Mouse (Mus musculus) G1E-ER4 (cell line): ENCODE measurements around the gene Pld6. TPM values are rescaled to one million over a fixed set of nuclear protein-coding genes. Genes with fewer than 3 reads are reported as not detected.

Source experiments
- GATA1 ChIP-seq: IDR thresholded peaks from one replicate; pipeline ENCODE4 v1.8.0; 2012; ENCODE audit warnings: low read length, inconsistent platforms
- polyA plus RNA-seq: library from polyadenylated mRNA; stranded (reverse); fragments of >175 nt; gene quantifications from 2 replicates; pipeline ENCODE4 v1.2.3, GENCODE M21; 2012

Pld6 gene
- polyA plus RNA-seq, 1 experiment, result not detected

DNA sequence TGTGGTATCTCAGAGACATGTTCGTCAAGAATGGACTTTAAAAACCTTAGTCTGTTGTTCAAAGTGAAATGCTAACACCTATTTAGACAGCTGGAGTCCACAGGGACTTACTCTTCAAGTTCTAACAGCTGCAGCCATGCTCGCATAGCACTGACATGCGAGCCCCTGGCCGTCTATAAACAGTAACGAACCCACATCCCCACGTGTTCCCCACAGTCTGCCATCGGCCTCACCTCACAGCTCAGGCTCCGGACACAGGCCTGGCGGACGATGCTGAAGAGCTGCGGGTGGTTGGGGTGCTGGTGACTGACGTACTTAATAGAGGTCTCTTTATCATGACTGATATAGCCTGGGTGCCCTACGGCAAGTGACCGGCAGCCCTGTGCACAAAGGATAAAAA, 16.1 kb upstream of the Pld6 start:
- TF ChIP-seq GATA1, result no peak

DNA sequence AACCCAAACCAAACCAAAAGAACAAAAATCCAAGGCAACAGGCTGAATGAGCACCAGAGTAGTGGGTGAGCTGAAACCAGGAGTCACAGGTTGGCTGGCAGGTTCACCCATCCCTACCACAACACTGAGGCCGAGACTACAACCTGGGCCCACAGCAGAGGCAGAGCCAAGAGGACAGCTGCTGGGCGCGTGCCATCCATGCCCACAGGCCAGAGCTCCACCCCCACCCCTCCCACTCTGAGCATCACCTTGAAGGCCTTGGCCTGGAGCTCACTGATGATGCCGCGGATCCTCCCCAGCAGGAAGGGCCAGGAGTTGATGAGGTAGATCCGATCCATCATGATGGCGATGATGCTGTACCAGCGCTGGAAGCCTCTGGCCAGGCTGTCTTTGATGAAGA, 14.4 kb upstream of the Pld6 start:
- TF ChIP-seq GATA1, result no peak

DNA sequence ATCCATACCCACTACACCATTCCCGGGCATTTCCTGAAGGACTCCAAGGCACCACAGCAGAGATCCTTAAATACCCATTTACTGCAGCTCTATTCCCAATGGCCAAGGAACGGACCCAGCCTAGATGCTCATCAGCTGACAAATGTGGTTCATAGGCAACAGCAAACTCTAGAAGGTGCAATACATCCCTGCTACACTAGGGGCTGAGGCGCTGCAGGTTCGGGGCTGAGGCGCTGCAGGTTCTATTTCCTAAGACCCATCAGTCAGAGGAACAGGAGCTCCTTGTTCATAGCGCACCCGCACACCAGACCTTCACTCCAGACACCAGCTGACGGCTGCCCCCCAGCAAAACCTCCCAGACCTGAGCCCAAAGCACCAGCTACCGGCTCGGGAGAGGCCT, 13.0 kb upstream of the Pld6 start:
- TF ChIP-seq GATA1, result no peak

DNA sequence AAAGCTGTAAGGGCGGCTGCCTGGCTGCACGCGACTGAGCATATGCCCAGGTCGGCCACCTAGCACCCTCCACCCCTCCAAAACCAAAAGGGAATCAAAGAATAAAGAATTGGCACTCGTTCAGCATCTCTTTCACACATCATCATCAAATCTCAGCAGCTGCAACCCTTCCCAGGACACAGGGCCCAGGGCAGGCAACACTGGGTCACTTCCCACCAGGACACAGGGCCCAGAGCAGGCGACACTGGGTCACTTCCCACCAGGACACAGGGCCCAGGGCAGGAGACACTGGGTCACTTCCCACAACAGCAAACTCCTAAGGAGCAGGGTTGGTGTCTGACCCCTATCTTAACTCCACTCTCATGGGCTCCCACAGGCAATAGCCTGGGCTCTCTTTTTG, 5.9 kb upstream of the Pld6 start:
- no peak for TF ChIP-seq GATA1

DNA sequence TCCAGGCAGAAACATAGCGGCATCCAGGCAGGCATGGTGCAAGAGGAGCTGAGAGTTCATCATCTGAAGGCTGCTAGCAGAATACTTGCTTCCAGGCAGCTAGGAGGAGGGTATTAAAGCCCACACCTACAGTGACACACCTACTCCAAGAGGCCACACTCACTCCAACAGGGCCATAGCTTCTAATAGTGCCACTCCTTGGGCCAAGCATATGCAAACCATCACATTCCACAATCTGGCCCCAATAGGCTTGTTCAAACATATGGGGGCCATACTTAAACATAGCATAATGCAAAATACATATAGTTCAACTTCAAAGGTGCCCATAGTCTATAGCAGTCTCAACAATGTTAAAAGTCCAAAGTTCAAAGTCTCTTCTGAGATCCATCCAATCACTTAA, 1.9 kb upstream of the Pld6 start:
- no peak for TF ChIP-seq GATA1

DNA sequence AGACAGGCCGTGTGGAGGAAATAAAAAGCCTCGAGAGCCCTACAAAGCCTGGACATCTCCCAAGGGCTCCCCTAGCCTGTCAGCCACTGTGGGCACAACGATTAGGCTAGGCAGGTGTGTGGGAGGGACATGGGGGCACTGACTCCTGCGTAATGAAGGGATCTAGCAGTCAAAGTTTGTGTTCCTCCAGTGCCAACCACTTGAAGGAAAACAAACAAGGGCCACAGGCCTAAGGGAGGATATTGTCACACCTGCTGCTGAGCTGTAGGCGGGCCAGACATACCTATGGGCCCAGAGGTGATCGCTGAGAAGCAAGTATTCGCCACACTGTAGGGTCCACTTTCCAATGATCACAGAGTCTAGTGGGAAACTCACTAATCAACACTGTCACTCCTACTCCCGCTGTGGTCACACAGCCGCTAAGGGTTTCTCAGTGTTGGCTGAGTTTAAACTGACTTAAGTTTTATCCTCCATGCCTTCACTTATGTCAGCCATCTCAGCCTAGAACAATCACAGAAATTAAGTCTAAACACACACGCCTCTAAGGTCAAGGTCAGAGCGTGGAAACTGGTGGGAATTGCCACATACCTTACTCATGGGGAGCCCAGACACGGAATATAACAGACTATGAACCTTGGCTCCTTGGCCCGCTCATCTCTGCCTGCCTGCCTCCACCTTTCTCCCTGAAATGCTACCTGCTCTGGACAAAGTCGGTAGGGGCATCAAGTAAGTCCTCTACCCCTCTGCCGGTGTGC, 824 bp downstream of the Pld6 start:
- no peak for TF ChIP-seq GATA1

DNA sequence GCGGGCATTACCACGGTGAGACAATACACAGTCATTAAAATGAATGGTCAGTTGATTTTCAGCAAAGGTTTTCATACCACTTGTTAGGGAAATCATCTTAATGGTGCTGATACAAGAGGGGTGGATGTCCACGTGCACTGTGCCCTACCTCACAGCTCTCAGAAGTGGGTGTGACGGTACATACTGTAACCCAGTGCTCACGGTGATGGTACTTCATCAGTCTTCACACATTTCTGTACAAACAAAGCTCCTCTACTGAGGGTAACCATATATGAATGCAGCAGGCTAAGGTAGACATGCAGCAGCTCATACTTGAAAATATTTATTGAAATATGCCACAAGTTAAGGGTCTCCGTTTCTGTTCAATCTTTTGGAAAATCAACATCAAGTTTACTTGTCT, 3.9 kb downstream of the Pld6 start:
- TF ChIP-seq GATA1, result no peak

DNA sequence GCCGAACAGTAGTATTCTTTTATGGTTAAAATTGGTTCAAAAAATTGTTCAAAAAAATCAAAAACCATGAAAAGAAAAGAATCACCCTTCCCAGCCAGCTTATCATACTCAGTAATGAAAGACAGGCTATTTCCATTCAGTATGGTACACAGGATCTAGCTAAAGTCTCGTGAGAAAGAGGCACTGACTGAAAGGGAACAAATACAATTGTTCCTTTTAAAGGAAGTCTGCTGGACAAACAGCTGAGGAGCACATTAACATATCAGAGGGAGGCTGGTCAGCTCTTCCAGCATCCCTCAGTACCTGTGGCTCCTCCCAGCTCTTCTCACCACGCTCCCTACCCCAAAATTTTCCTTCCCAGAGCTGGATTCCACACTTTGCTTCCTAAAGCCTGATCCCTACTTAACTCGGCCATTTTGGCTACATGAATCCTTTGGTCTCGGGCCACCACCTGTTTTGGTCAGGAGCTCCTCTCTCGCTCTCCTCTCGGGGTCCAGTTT, 5.3 kb downstream of the Pld6 start:
- no peak for TF ChIP-seq GATA1

DNA sequence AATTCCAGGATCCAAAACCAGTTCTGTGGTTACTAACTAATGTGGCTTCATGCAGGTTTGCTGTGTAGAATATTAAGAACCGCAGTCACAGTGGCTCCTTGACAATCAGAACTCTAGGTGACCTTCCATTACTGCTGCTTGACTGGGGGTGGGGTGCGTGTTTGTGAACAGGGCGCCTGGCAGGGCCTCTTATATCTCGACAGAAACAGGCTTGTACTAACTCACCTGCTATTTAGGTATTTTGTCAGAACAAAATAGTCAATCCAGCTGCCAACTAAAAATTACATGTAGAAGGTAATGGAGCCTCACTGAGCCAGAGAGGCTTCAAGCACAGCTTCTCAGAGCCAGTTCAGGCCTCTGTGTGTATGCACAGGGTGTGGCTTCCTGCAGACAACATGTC, 7.2 kb downstream of the Pld6 start:
- TF ChIP-seq GATA1, result no peak

DNA sequence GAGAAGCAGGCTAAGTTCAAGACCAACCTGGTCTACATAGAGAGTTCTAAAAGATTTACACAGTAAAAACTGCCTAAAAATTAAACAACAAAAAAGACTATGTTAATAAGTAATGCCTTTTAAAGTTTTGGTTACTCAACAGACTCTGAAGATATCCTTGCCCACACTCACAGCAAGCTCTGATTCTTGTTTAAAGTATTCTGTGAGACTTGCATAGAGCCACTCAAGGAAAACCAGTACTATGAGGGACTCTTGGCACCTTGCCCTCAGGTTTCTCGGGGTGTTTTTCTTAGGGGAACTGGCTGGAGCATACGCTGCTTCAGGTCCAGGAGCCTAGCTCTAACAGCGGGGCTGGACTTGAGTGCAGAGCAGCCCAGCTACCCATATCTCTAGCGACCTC, 8.0 kb downstream of the Pld6 start:
- no peak for TF ChIP-seq GATA1

DNA sequence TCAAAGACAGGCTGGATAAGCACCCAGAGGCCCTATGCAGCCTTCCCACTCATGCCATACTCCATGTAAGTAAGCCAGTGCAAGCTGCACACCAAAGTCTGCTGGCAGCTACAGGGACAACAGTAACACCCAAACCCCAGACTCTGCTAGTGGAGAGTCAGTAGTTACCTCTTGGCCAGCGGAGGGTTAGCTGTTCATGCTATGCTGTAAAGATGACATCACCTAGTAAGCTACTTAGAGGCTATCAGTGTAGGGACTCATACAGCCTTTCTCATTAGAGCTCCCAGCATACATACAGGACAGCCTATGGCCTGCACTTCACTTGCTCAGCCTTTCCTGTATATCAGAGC, 8.6 kb downstream of the Pld6 start:
- TF ChIP-seq GATA1, result no peak

DNA sequence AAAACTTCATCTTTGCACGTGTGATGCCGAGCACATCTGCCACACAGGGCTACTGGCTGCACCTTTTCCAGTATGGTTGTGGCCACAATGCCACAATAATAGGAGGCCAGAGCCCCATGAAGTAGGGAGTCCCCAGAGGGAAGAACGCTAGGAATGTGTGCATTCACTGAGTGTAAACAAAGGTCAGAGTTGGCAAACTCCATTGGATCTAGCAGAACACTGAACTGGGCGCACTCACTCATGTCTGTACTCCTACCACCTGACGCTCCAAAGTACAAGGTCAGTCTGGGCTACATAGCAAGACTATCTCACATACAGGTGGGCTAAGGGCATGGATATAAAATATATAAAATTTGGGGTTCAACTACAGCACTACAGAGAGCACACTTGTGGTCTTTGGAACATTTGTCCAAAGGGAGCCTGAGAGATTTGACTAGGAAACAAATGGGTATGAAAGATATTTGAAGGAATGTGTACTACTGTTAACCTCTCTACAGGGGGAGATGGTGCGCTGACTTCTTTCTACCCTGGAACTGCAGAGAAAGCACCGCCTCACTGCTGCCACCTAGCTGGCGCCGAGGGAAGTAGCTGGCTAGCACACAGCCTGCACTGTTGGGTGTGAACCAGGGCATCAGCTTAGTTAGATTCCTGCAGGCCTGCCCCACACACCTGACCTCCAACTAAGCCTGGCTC, 9.1 kb downstream of the Pld6 start:
- no peak for TF ChIP-seq GATA1

DNA sequence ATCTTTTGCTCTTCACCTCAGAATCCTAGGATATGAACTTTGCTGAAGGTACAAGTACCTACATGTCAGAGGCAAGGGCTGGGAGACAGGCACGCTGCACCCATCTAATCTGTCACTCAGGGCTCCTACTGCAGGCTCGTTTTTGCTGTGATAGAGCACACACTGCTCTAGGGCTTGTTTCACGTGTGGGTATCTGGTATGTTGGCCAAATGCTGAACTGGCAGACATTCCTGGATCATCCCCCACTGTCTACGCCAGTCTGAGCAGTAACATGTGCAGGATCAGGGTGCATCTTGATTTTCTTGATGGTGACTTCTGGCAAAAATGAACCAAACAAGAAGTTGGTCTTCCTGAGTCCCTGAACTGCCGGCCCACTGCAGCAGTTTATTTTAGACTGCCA, 10.2 kb downstream of the Pld6 start:
- TF ChIP-seq GATA1, result no peak

DNA sequence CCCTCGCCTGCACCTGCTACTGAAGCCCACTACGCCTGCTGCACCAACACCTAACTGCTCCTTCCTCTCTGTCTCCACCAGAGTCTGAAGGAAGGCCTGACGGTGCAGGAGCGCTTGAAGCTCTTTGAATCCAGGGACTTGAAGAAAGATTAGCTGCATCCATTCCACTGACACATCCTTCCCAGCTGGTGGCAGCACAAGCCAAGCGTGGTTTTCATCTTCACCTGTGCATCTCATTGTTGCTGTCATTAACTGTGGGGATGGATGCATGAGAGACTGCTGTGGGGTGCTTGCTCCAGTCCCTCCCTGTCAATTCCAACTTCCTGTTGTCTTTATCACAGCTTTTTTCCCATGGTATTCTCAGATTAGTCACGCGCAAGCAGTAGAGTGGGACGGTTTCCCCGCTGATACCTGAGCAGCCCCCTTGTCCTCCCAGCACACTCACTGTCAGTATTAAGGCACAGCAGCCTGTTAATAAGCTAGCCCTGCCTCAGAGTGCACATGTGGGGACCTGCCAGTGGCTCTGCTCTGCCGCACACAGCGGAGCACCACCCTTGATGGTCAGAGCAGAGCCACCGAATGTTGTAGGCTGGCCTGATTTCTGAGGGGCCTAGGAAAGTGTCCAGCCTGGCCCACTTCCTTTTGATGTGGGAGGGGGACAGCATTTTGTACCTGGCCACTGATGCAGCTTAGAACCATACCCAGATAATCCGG, 11.9 kb downstream of the Pld6 start:
- TF ChIP-seq GATA1, result no peak

DNA sequence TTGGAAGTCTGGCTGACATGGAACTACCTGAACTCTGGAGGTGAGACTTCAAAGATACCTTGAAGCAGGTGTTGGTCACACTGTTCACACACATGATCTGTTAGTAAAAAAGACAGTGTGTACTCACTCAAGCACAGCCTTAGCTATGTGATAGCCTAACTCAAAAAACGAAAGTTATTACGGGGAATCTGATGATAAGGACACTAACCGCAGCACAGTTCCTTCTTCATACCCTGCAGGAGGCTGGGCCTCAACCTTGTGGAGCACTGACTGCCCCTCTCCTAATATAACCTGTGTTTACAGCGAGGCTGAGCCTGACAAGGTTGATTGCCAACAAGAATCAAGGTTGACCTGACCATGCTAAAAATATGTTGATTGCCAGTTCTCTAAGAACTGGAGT, 12.9 kb downstream of the Pld6 start:
- TF ChIP-seq GATA1, result no peak

DNA sequence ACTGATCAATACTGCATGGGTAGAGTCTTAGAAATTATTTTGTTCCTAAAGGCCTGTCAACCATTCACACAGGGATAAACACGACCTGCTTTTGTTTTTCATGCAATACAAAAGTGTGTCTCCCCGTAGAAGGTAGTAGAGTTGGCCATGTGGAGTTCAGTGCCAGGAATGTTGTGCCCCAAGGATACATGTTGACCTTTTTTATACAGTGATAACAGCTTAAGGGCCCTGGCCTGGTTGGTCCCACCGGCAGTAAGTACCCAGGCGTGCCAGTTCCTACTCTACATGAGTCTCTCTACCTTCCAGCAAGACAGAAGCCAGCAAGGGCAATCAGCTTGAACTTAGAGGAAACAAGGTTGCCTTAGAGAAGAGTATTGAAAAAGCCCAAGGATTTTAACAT, 14.5 kb downstream of the Pld6 start:
- no peak for TF ChIP-seq GATA1

DNA sequence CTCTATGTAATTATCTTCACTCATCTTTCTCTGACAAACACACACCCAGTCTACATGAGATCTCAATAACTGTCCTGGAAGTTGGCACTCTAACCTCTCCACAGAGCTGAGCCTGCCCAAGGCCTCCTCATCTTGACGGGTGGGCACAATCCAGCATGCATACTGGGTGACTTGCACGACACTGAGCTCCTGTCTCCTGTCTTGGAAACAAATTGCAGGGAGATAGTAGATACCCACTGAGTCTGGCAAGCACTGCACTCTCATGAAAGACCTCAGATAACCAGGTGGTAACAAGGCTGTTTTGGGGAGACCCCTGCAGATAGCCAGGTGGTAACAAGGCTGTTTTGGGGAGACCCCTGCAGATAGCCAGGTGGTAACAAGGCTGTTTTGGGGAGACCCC, 15.2 kb downstream of the Pld6 start:
- TF ChIP-seq GATA1, result no peak
